Mouse (Mus musculus) neural tube, embryonic 13.5 days (tissue): ENCODE results near the gene Eef1a2. TPM values are rescaled to one million over a fixed set of nuclear protein-coding genes. Genes with fewer than 3 reads are reported as not detected.

Experiments used
- ATAC-seq: fragments of 200-750 bp; cut with Nextera tagmentation; 2 replicates; pipeline ENCODE4 v1.8.0; 2017; ENCODE audit warnings: low read depth, mild to moderate bottlenecking, moderate TSS enrichment, moderate library complexity
- H3K27ac ChIP-seq: fragments of 300-500 bp; sonication (generic); replicated peaks from 2 replicates; pipeline ENCODE4 v1.5.1; 2015; ENCODE audit warnings: moderate library complexity, mild to moderate bottlenecking, inconsistent platforms
- H3K27me3 ChIP-seq: fragments of 300-500 bp; sonication (generic); 2 replicates; pipeline ENCODE4 v1.6.1; 2015; ENCODE audit warnings: mild to moderate bottlenecking, inconsistent platforms
- H3K36me3 ChIP-seq: fragments of 300-500 bp; sonication (generic); 2 replicates; pipeline ENCODE4 v1.6.1; 2015; ENCODE audit warnings: mild to moderate bottlenecking, inconsistent platforms
- H3K4me1 ChIP-seq: fragments of 300-500 bp; sonication (generic); replicated peaks from 2 replicates; pipeline ENCODE4 v1.6.1; 2015; ENCODE audit warnings: inconsistent platforms
- H3K4me2 ChIP-seq: fragments of 300-500 bp; sonication (generic); 2 replicates; pipeline ENCODE4 v1.6.1; 2015; ENCODE audit warnings: inconsistent platforms, mild to moderate bottlenecking, moderate library complexity
- H3K4me3 ChIP-seq: fragments of 300-500 bp; sonication (generic); 2 replicates; pipeline ENCODE4 v1.5.1; 2015; ENCODE audit warnings: mild to moderate bottlenecking, inconsistent platforms
- H3K9ac ChIP-seq: fragments of 300-500 bp; sonication (generic); 2 replicates; pipeline ENCODE4 v1.6.1; 2015; ENCODE audit warnings: moderate library complexity, mild to moderate bottlenecking, inconsistent platforms
- H3K9me3 ChIP-seq: fragments of 300-500 bp; sonication (generic); 2 replicates; pipeline ENCODE4 v1.6.1; 2016; ENCODE audit warnings: inconsistent platforms
- WGBS: fragments of 180-500 bp; shearing (Covaris S2); methylation state at CpG from one replicate; pipeline ENCODE4 v1.1.7; 2015; 5-methylcytosine and 5-hydroxymethylcytosine counted together
- polyA plus RNA-seq: library from polyadenylated mRNA; unstranded; fragments of >200 nt; fragmentation: Nextera tagmentation; extraction: Ambion mirVana; gene quantifications from 2 replicates; pipeline ENCODE4 v1.2.1, GENCODE M21; 2015

Eef1a2 gene
- polyA plus RNA-seq, 1 experiment from 2014 or later: 7.7 TPM

DNA sequence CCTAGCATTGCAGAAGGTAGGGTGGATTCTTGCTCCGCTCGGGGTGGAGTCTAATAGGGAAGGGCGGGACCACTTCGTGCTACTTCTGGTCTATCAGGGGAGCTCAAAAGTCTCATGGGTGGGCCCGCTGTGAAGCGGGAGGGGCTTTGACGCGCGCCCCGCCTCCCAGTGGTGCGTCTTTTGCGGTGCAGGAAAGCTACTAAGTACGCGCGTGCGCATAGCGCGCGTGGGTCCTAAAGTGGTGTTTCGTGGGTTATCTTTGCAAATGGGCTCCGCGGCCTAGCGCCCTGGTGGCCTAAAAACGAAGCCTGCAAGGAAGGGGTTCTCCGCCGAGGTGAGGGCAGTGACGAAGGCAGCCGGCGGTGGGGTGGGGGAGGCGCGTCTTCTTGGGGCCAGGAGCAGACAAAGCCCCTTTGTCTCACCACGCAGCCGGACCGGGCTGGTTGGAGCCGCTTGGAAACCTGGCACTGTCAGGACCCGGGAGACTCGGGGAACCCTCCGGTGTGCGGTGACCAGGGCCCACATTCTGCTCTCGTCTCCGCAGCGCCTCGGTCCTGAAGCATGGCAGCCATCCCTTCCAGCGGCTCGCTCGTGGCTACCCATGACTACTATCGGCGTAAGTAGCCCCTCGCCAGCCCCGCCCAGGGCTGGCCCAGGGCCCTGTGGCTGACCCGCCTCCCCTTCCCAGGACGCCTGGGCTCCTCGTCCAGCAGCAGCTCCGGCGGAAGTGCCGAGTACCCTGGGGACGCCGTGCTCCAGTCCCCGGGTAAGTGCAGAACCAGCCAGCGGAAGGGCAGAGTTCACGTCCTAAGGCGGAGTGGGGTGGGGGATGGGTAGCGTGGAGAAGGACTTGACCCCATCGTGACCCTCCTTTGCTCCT, 30.5 kb upstream of the Eef1a2 start, which contains the start of gene Ppdpf:
TSS of gene Ppdpf (plus strand) at position 127 of the 880 bp plus-strand sequence.
- peak within 1 kb of the TSS; percentile 95 for H3K27ac ChIP-seq
- H3K36me3 ChIP-seq: peaks cover 12% of the 10 kb centered on the region
- H3K4me1 ChIP-seq: peaks cover 14% of the 10 kb centered on the region
- peak within 1 kb of the TSS; percentile 65 for H3K4me2 ChIP-seq
- H3K27me3 ChIP-seq: no peaks in the 10 kb centered on the region
- H3K4me3 ChIP-seq: peak within 1 kb of the TSS; percentile 80
- under 1% methylated on average over 64 of the region's 64 CpGs for WGBS
- H3K9me3 ChIP-seq: no peaks in the 10 kb centered on the region
- peak; percentile 92 for ATAC-seq
- H3K9ac ChIP-seq: peak within 1 kb of the TSS; percentile 97

DNA sequence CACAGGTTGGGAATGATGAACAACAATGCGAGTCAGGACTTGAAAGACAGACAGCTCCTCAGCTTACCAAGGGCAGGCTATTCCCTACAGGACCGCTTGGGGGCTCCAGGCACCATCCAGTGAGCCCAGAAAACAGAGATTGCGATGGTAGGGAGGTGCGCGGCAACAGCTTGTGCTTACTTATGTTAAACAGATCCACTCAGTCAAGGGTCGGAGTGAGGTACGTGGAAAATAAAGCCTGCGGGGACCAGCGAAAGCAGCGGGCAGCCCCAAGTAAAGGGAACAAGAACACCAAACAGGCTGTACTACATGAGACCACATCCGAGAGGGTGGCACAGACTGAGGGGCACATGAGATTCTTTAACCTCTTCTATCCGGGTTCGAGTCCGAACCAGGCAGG, 29.8 kb upstream of the Eef1a2 start:
- WGBS: under 1% methylated on average over 14 of the region's 14 CpGs
- Histone ChIP-seq H3K4me2 (peak overlapping the region; percentile 65), H3K27ac (peak overlapping the region; percentile 95), H3K9me3 (no peaks in the 10 kb centered on the region), H3K4me3 (peak overlapping the region; percentile 80), H3K9ac (peak overlapping the region; percentile 97), H3K27me3 (no peaks in the 10 kb centered on the region), H3K36me3 (peaks cover 12% of the 10 kb centered on the region), H3K4me1 (peaks cover 14% of the 10 kb centered on the region)
- peak; percentile 89 for ATAC-seq

DNA sequence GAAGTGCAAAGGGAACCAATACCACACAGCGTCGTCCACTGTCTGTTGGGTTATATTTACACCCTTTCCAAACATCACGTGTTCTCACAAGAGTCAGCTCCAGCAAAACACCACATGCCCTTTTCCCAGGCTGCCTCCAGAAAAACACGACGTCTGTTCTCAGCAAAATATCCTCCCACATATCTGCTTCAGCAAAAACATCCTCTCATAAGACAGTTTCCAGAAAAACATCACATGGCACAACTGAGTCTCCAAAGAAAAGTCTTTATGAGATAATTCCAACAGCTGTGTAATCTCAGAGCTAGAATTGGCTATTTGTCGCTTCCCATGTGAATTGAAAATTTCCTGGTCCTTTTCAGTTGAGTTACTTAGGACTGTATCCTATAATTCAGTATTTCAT, 24.1 kb upstream of the Eef1a2 start:
- Histone ChIP-seq H3K9me3 (no peaks in the 10 kb centered on the region), H3K4me1 (no peaks in the 10 kb centered on the region), H3K4me3 (no peak overlapping the region), H3K4me2 (no peak overlapping the region), H3K27me3 (no peaks in the 10 kb centered on the region), H3K27ac (no peak overlapping the region), H3K9ac (no peak overlapping the region), H3K36me3 (no peaks in the 10 kb centered on the region)
- no peak for ATAC-seq
- WGBS: 81% methylated on average over 6 of the region's 6 CpGs

DNA sequence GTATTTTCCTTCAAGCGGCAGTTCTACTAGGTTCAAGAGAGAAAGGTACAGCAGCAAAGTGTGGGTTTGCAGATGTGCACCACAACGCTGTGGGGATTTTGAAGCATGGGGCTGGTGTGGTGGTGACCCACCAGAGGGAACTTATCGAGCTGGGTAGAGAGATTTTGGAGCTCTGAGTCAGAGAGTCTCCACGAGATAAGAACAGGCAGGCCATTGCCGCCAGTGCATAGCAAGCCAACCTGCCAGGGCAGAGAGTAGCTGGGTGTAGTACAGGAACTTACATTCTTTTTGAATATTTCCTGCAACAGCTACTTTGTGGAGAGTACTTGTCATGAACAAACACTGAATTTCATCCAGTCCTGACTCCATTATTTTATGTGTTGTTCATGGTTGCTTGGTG, 21.7 kb upstream of the Eef1a2 start:
- Histone ChIP-seq H3K36me3 (no peaks in the 10 kb centered on the region), H3K9me3 (no peaks in the 10 kb centered on the region), H3K4me2 (no peak overlapping the region), H3K27ac (no peak overlapping the region), H3K27me3 (no peaks in the 10 kb centered on the region), H3K4me1 (no peaks in the 10 kb centered on the region), H3K4me3 (no peak overlapping the region), H3K9ac (no peak overlapping the region)
- ATAC-seq: no peak
- 88% methylated on average over 5 of the region's 5 CpGs for WGBS

DNA sequence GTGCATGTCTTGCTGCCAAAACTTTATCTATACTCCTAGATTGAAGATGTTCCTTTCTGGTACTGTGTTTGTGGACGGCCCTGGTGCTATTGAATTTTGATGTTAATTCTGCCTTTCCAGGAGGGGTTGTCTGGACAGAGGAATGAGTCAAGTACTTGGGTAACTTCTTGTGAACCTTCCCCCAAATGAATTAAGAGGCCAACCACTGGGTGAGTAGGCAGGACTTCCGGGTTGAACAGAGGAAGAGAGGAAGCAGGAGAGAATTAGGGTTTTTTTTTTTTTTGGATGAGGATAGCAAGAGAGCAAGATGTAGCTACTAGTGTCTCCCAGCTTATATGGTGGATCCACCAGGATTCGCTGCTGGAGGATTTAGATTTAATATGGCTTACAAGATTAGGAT, 21.2 kb upstream of the Eef1a2 start:
- Histone ChIP-seq H3K4me3 (no peak overlapping the region), H3K27ac (no peak overlapping the region), H3K9me3 (no peaks in the 10 kb centered on the region), H3K4me2 (no peak overlapping the region), H3K4me1 (no peaks in the 10 kb centered on the region), H3K27me3 (no peaks in the 10 kb centered on the region), H3K36me3 (no peaks in the 10 kb centered on the region), H3K9ac (no peak overlapping the region)
- ATAC-seq: no peak
- WGBS: 81% methylated on average over 3 of the region's 3 CpGs

DNA sequence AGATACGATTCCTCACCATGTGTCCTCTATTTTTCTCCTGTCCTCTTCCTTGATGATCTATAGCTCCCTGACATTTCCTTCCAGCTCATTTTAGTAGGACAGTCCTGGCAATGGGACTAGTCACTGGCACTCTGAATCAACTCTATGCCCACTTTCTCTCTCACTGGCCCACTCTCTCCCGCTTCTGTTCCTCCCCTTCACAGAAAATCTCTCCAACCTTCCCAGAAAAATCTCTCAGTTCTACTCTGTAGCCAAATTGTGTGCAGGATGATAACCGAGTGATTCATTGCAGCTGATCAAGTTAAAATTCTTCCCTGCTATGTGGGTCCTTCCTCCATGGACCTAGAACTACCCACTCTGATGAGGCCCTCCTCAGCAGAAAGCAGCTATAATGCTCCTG, 17.8 kb upstream of the Eef1a2 start:
- no peak for ATAC-seq
- H3K27ac ChIP-seq: no peak overlapping the region

DNA sequence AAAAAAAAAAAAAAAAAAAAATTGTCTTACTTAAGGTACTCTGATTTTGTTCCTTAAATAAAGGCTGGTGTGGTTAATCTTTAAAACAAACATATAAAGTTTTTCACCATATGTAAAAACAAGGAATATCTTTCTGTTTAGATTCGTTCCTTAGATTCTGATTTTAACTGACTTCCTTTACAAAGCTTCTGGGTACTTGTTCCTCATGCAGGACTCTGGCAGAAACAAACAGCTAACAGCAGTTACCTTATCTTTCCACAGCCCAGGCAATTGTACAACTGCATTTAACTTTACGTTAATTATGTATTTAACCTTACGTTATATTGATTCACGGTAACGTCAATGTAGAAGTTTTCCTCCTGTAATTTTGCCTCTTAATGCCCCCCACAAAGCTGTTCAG, 9.7 kb upstream of the Eef1a2 start:
- H3K4me3 ChIP-seq: no peak overlapping the region
- no peak for ATAC-seq
- H3K27me3 ChIP-seq: 0 out of 2 replicates have a peak, but pooled peaks cover 8% of the 10 kb centered on the region
- no peak overlapping the region for H3K27ac ChIP-seq
- no peaks in the 10 kb centered on the region for H3K36me3 ChIP-seq
- WGBS: 89% methylated on average over 5 of the region's 5 CpGs
- H3K4me2 ChIP-seq: no peak overlapping the region
- H3K4me1 ChIP-seq: no peaks in the 10 kb centered on the region
- H3K9ac ChIP-seq: no peak overlapping the region
- no peaks in the 10 kb centered on the region for H3K9me3 ChIP-seq

More for the DNA sequence above, 17.8 kb upstream of the Eef1a2 start:
- Histone ChIP-seq H3K9me3 (no peaks in the 10 kb centered on the region), H3K27me3 (no peaks in the 10 kb centered on the region), H3K4me2 (no peak overlapping the region), H3K4me3 (no peak overlapping the region), H3K4me1 (no peaks in the 10 kb centered on the region), H3K9ac (no peak overlapping the region), H3K36me3 (no peaks in the 10 kb centered on the region)
- WGBS: 87% methylated on average over 3 of the region's 3 CpGs

DNA sequence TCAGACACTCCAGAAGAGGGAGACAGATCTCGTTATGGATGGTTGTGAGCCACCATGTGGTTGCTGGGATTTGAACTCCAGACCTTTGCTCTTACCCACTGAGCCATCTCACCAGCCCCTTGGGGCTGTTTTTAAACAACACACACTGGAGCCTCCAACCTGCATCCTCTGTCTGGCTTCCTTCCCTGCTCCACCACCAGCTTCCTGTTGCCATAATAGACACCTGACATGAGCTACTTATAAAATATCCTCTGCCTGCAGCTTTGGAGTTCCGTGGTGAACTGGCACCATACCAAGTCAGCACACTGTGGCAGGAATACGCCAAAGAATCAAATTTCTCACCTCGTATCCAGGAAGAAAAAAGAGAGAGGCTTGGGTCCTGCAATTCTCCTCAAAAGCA, 4.0 kb upstream of the Eef1a2 start:
- Histone ChIP-seq H3K27ac (no peak overlapping the region), H3K9ac (no peak overlapping the region), H3K4me3 (no peak overlapping the region), H3K9me3 (no peaks in the 10 kb centered on the region), H3K4me2 (no peak overlapping the region), H3K4me1 (peaks cover 33% of the 10 kb centered on the region), H3K36me3 (no peaks in the 10 kb centered on the region), H3K27me3 (peaks cover 24% of the 10 kb centered on the region)
- ATAC-seq: no peak
- 83% methylated on average over 4 of the region's 4 CpGs for WGBS

DNA sequence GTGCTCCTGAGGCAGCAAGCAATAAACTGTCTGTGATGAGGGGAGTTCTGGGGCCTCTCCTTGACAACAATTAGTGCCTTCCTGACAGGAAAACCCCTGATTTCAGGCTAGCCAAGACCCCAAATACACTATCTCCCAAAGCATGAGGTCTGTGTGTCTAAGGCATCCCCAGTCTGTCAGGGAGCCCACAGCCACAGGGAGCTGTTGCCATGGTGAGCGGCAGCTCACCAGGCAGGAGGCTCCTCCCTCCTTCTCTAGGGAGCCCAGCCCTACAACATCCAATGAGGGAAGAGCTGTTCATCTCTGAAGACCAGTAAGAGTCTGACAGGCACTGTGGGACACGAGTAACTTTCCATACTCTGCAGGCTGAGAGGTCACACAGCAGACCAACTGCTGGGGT, 3.0 kb upstream of the Eef1a2 start:
- peaks cover 44% of the 10 kb centered on the region for H3K4me1 ChIP-seq
- H3K27me3 ChIP-seq: peaks cover 30% of the 10 kb centered on the region
- WGBS: 2% methylated on average over 2 of the region's 2 CpGs
- no peaks in the 10 kb centered on the region for H3K9me3 ChIP-seq
- H3K36me3 ChIP-seq: no peaks in the 10 kb centered on the region
- peak overlapping the region; percentile 81 for H3K27ac ChIP-seq
- H3K4me2 ChIP-seq: 0 out of 2 replicates have a peak overlapping the region, but pooled peaks have one; percentile 6
- ATAC-seq: peak; percentile 76
- H3K4me3 ChIP-seq: no peak overlapping the region
- 0 out of 2 replicates have a peak overlapping the region, but pooled peaks have one; percentile 13 for H3K9ac ChIP-seq

DNA sequence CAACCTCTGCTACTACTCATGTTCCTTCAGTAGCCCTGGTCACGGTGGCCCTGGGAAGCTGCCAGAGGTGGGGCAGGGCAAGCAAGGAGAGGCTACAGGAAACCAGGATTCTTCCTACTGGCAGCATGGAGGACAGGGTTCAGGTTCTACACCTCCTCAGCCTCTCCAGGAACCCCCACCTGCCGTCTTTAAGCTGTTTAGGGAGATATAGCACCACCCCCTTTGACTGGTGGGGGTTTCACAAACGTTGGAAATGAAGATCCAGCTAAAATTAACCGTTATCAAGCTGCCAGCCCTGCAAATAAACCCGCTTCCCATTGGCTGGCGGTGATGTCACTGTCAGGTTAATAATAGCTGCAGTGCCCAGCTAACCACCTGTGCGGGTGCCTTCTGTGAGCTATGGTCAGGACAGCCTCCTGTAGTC, 2.3 kb upstream of the Eef1a2 start:
- Histone ChIP-seq H3K27ac (peak overlapping the region; percentile 81; the same call in 1 of the 2 replicates), H3K9me3 (no peaks in the 10 kb centered on the region), H3K9ac (no peak overlapping the region), H3K4me2 (no peak overlapping the region), H3K4me1 (peaks cover 47% of the 10 kb centered on the region), H3K4me3 (no peak overlapping the region), H3K36me3 (no peaks in the 10 kb centered on the region), H3K27me3 (peaks cover 30% of the 10 kb centered on the region)
- 53% methylated on average over 7 of the region's 7 CpGs for WGBS
- ATAC-seq: no peak

DNA sequence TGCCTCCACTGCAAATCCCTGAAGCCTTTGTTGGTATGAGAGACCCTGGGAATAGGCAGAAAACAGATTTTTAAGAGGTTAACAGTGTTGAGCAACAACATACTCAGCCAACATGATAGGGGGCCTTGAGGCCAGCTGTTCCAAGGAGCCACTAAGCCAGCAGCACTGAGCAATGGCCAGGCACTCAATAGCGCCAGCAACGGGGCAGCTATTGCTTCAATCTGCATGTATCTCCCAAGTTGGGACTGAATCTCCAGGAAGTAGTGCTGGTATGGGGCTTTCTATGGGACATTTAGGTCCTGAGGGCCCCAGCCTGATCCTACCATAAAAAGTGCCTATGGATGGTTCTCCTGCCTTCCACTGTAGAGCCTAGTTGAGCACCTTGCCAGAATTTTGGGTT, 1.7 kb upstream of the Eef1a2 start:
- Histone ChIP-seq H3K4me1 (peaks cover 47% of the 10 kb centered on the region), H3K27ac (no peak overlapping the region), H3K4me2 (no peak overlapping the region), H3K4me3 (no peak overlapping the region), H3K36me3 (peaks cover 1% of the 10 kb centered on the region; the same call in 1 of the 2 replicates), H3K9me3 (no peaks in the 10 kb centered on the region), H3K9ac (no peak overlapping the region), H3K27me3 (peaks cover 30% of the 10 kb centered on the region)
- no peak for ATAC-seq
- WGBS: 93% methylated on average over 2 of the region's 2 CpGs

DNA sequence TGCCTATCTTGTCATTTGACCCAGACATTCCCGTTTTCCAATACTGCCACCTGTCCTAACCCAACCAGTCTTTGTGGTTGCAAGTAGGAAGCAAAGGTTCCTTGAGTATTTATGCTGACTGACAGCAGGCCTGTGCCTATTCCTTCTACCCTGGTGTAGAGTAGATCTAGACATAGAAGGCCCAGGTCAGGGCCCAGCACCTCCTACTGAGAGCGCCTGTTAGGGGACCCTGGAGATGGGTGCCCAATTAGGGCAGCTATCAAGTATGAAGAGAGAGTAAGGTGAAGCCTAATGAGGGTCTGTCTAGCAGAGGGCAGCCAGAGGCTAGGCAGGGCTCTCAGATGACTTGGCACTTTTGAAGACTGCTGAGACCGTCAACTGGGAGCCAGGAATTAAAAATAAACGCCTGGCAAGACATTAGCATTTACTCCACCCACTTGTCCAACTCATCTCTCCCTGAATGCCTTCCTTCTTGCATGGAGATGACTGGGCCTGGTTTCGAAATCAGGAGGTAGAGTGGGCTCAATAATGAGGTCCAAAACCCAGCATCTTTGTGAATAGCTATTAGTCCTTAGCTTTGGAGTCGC, 995 bp upstream of the Eef1a2 start:
- no peaks in the 10 kb centered on the region for H3K9me3 ChIP-seq
- WGBS: 82% methylated on average over 6 of the region's 6 CpGs
- peak overlapping the region; percentile 84 for H3K27ac ChIP-seq
- ATAC-seq: no peak
- no peak overlapping the region for H3K4me3 ChIP-seq
- peak overlapping the region; percentile 66 for H3K4me2 ChIP-seq
- H3K9ac ChIP-seq: no peak overlapping the region
- H3K27me3 ChIP-seq: peaks cover 36% of the 10 kb centered on the region
- peaks cover 8% of the 10 kb centered on the region; the same call in 1 of the 2 replicates for H3K36me3 ChIP-seq
- H3K4me1 ChIP-seq: peaks cover 47% of the 10 kb centered on the region
